Mouse (Mus musculus): ENCODE measurements at regions not wholly inside any gene's neighbourhood (a gene's known extent, or its start where the extent isn't known, plus 50 kb on each side); places are given as distances from the start of the nearest gene placed in this dataset.

DNA sequence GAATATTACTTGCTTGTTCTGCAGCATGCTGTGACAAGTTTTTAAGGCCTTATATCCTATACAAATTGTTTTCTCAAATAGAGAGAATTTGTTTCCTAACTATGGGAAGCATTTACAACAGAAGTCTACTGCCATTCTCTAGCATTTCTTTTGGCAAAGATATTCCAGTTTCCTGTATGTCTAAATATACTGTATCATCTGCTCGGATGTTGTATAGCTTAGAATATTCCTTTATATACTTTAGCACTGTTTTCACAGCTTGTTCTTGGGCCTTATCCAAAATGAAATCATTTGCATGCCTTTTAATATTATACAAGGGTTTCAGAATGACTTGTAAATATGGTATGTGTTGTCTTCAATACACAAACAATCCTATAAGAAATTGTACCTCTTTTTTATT, 92.1 kb upstream of the Ins2 start:
- Histone ChIP-seq H3K36me3 (replicated peaks) (no peaks in the 10 kb centered on the region), H3K4me1 (ENCODE audit: insufficient read depth, low read depth, low read length) (no peaks in the 10 kb centered on the region), H3K4me3 (ENCODE audit: low read depth, low read length) (no peak overlapping the region), H3K9me3 (replicated peaks) (no peaks in the 10 kb centered on the region), H3K27me3 (ENCODE audit: insufficient read depth, low read length) (no peaks in the 10 kb centered on the region)
- ATAC-seq (ENCODE audit: extremely low read depth, insufficient number of reproducible peaks, low FRiP score, poor library complexity, severe bottlenecking) = no peak
- no peak for DNase-seq (ENCODE audit: low spot score)
- TF ChIP-seq TAL1 (conservative IDR thresholded peaks at IDR 0.05; ENCODE audit: low read depth, low read length) (no peak), POLR2AphosphoS5 (IDR thresholded peaks at IDR 0.05; ENCODE audit: insufficient replicate concordance, low read depth, low read length) (no peak), GATA1 (IDR thresholded peaks at IDR 0.05; ENCODE audit: borderline replicate concordance, low read length) (no peak), CTCF (IDR thresholded peaks at IDR 0.05; ENCODE audit: low read depth, low read length) (no peak), GATA2 (IDR thresholded peaks at IDR 0.05; ENCODE audit: borderline replicate concordance, low read depth, low read length) (no peak)

DNA sequence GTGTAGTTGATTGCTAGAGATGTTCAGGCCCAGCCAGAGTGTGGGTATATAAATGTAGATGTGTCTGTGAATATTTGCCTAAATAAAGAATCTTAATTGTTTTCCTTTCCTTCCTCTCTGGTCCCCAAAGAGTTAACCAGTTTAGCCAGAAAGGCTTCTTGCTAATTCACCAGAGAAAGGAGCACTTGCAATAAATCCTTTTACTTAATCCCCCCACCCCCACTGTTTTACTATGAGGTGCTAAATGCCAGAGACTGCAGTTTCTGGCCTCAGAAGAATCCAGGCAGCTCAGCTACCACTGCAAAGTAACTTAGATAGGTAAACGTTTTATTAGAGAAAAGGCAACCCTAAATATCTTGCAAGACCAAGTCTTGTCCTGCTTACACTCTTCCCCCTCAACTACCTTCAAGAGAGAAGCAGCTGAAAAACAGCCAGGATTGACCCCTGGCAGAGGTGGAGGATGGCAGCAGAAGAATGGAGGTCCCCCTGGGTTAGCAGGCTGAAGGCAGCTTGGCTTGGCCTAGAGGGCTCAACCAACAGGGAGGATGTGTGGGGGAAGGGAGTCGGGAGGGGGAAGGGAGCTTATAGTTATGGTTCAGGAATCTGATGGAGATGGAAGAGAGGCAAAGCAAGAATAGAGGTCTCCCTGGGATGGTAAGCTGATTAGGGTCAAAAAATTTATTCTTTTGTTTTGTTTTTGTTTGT, 87.9 kb upstream of the Ins2 start:
- H3K4me1 ChIP-seq (ENCODE audit: insufficient read depth, low read depth, low read length) = no peaks in the 10 kb centered on the region
- no peak for DNase-seq (ENCODE audit: low spot score)
- TF ChIP-seq GATA2 (IDR thresholded peaks at IDR 0.05; ENCODE audit: borderline replicate concordance, low read depth, low read length) (no peak), GATA1 (IDR thresholded peaks at IDR 0.05; ENCODE audit: borderline replicate concordance, low read length) (no peak), TAL1 (conservative IDR thresholded peaks at IDR 0.05; ENCODE audit: low read depth, low read length) (no peak), POLR2AphosphoS5 (IDR thresholded peaks at IDR 0.05; ENCODE audit: insufficient replicate concordance, low read depth, low read length) (no peak), CTCF (IDR thresholded peaks at IDR 0.05; ENCODE audit: low read depth, low read length) (no peak)

DNA sequence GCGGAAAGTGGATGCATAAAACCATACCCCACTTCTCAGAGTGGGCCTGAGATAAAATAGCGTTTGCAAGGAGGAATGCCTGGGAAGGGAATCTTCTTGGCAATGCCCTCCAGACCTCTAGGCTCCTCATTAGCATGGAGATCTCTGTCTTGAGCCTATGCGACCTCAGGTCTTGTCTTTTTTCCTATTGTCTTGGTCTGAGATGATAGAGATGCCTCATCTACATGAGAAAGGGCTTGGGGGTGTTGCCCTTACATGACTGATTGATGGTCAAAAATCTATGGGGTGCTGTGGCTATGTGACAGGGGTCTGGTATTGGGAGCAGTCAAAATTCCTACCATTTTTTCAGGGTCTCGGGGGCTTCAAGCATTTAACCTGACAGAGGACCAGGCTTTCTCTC, 67.5 kb upstream of the Ins2 start:
- ATAC-seq (ENCODE audit: extremely low read depth, insufficient number of reproducible peaks, low FRiP score, poor library complexity, severe bottlenecking) (no peak), DNase-seq (ENCODE audit: low spot score) (no peak)
- H3K36me3 ChIP-seq (replicated peaks) = no peaks in the 10 kb centered on the region
- no peaks in the 10 kb centered on the region for H3K4me1 ChIP-seq (ENCODE audit: insufficient read depth, low read depth, low read length)
- TF ChIP-seq TAL1 (conservative IDR thresholded peaks at IDR 0.05; ENCODE audit: low read depth, low read length) = no peak
- TF ChIP-seq GATA1 (IDR thresholded peaks at IDR 0.05; ENCODE audit: borderline replicate concordance, low read length) = no peak
- no peak for TF ChIP-seq GATA2 (IDR thresholded peaks at IDR 0.05; ENCODE audit: borderline replicate concordance, low read depth, low read length)
- no peak for TF ChIP-seq POLR2AphosphoS5 (IDR thresholded peaks at IDR 0.05; ENCODE audit: insufficient replicate concordance, low read depth, low read length)
- no peak for TF ChIP-seq CTCF (IDR thresholded peaks at IDR 0.05; ENCODE audit: low read depth, low read length)
- no peak overlapping the region for H3K4me3 ChIP-seq (ENCODE audit: low read depth, low read length)
- peaks cover 9% of the 10 kb centered on the region for H3K27me3 ChIP-seq (ENCODE audit: insufficient read depth, low read length)
- H3K9me3 ChIP-seq (replicated peaks) = no peaks in the 10 kb centered on the region

More for the DNA sequence above, 87.9 kb upstream of the Ins2 start:
- H3K36me3 ChIP-seq (replicated peaks) = no peaks in the 10 kb centered on the region
- H3K9me3 ChIP-seq (replicated peaks) = no peaks in the 10 kb centered on the region
- no peak for ATAC-seq (ENCODE audit: extremely low read depth, insufficient number of reproducible peaks, low FRiP score, poor library complexity, severe bottlenecking)
- H3K4me3 ChIP-seq (ENCODE audit: low read depth, low read length) = no peak overlapping the region
- no peaks in the 10 kb centered on the region for H3K27me3 ChIP-seq (ENCODE audit: insufficient read depth, low read length)

DNA sequence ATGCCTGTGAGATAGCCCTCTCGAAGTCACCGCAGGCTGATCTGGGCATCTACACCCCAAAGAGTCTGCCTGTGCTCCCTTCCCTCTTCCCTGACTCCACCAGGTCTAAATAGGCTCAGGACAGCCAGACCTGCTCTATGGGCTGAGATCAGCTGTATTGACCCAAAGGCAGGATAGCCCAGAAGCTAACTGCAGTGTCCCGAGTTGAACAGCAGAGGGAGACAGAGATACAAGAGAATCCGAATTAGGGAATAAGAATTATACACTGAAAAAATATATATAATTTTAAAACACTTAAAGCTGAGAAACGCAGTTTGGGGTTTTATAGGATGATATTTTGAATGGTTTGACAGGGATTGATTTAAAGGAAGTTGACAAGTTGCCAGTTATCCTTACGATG, 56.2 kb upstream of the Ins2 start:
- DNase-seq (ENCODE audit: low spot score) (peak; percentile 17), ATAC-seq (ENCODE audit: extremely low read depth, insufficient number of reproducible peaks, low FRiP score, poor library complexity, severe bottlenecking) (no peak)
- H3K9me3 ChIP-seq (replicated peaks) = no peaks in the 10 kb centered on the region
- no peaks in the 10 kb centered on the region for H3K4me1 ChIP-seq (ENCODE audit: insufficient read depth, low read depth, low read length)
- no peaks in the 10 kb centered on the region for H3K36me3 ChIP-seq (replicated peaks)
- H3K4me3 ChIP-seq (ENCODE audit: low read depth, low read length) = no peak overlapping the region
- TF ChIP-seq TAL1 (conservative IDR thresholded peaks at IDR 0.05; ENCODE audit: low read depth, low read length) (no peak), CTCF (IDR thresholded peaks at IDR 0.05; ENCODE audit: low read depth, low read length) (peak; percentile 51; the same call in 1 of the 2 replicates), POLR2AphosphoS5 (IDR thresholded peaks at IDR 0.05; ENCODE audit: insufficient replicate concordance, low read depth, low read length) (no peak), GATA2 (IDR thresholded peaks at IDR 0.05; ENCODE audit: borderline replicate concordance, low read depth, low read length) (no peak), GATA1 (IDR thresholded peaks at IDR 0.05; ENCODE audit: borderline replicate concordance, low read length) (no peak)
- H3K27me3 ChIP-seq (ENCODE audit: insufficient read depth, low read length) = peaks cover 9% of the 10 kb centered on the region

DNA sequence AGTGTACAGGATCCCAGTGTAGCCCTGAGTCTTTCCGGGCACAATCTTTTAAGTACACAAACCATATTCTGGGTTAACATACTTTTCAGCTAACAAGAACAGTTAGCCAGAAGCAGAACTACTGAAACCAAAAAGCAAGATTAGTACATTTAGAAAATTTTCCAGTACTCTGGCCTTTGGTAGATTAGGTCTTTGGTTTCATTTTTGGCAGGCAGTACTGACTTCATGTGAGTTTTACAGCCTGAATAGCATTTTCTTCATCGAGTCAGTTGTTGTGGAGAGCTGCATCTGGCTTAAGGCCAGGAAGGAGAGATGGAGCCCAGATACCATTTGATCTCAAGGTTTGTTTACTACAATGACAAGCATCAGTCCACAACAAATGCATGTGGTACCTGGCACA, 51.3 kb upstream of the Ins2 start:
- Histone ChIP-seq H3K9me3 (replicated peaks) (no peaks in the 10 kb centered on the region), H3K4me3 (ENCODE audit: low read depth, low read length) (no peak overlapping the region), H3K36me3 (replicated peaks) (no peaks in the 10 kb centered on the region), H3K27me3 (ENCODE audit: insufficient read depth, low read length) (peaks cover 10% of the 10 kb centered on the region), H3K4me1 (ENCODE audit: insufficient read depth, low read depth, low read length) (no peaks in the 10 kb centered on the region)
- no peak for DNase-seq (ENCODE audit: low spot score)
- no peak for ATAC-seq (ENCODE audit: extremely low read depth, insufficient number of reproducible peaks, low FRiP score, poor library complexity, severe bottlenecking)
- TF ChIP-seq TAL1 (conservative IDR thresholded peaks at IDR 0.05; ENCODE audit: low read depth, low read length) (no peak), CTCF (IDR thresholded peaks at IDR 0.05; ENCODE audit: low read depth, low read length) (no peak), POLR2AphosphoS5 (IDR thresholded peaks at IDR 0.05; ENCODE audit: insufficient replicate concordance, low read depth, low read length) (no peak), GATA2 (IDR thresholded peaks at IDR 0.05; ENCODE audit: borderline replicate concordance, low read depth, low read length) (no peak), GATA1 (IDR thresholded peaks at IDR 0.05; ENCODE audit: borderline replicate concordance, low read length) (no peak)
